Mouse (Mus musculus) midbrain, embryonic 10.5 days (tissue): ENCODE measurements around the gene Smco3. TPM values are rescaled to one million over a fixed set of nuclear protein-coding genes. Genes with fewer than 3 reads are reported as not detected.
"Not testable (repeated sequence)": the region's sequence is repeated elsewhere in the genome, so short reads cannot be mapped to it uniquely, and the experiment has no call there.

ENCODE experiments used
- DNase-seq: peaks from one replicate; pipeline ENCODE4 v3.0.0-alpha.2; 2017; ENCODE audit warnings: low spot score
- H3K27ac ChIP-seq: fragments of 300-500 bp; sonication (generic); replicated peaks from 2 replicates; pipeline ENCODE4 v1.5.1; 2016; ENCODE audit warnings: mild to moderate bottlenecking
- H3K27me3 ChIP-seq: fragments of 300-500 bp; sonication (generic); 2 replicates; pipeline ENCODE4 v1.6.1; 2016; ENCODE audit warnings: low read depth, mild to moderate bottlenecking; ENCODE audit not compliant: poor library complexity, severe bottlenecking
- H3K36me3 ChIP-seq: fragments of 300-500 bp; sonication (generic); 2 replicates; pipeline ENCODE4 v1.6.1; 2016; ENCODE audit warnings: mild to moderate bottlenecking, moderate library complexity
- H3K4me1 ChIP-seq: fragments of 300-500 bp; sonication (generic); 2 replicates; pipeline ENCODE4 v1.6.1; 2016
- H3K4me3 ChIP-seq: fragments of 300-500 bp; sonication (generic); 2 replicates; pipeline ENCODE4 v1.5.1; 2016; ENCODE audit warnings: mild to moderate bottlenecking, moderate library complexity
- H3K9me3 ChIP-seq: fragments of 300-500 bp; sonication (generic); replicated peaks from 2 replicates; pipeline ENCODE4 v1.6.1; 2016; ENCODE audit warnings: mild to moderate bottlenecking
- WGBS: fragments of 180-500 bp; shearing (Covaris S2); methylation state at CpG from one replicate; pipeline ENCODE4 v1.1.7; 2016; 5-methylcytosine and 5-hydroxymethylcytosine counted together
- polyA plus RNA-seq: library from polyadenylated mRNA; unstranded; fragments of >200 nt; fragmentation: Nextera tagmentation; extraction: Ambion mirVana; gene quantifications from 2 replicates; pipeline ENCODE4 v1.2.1, GENCODE M21; 2016

Smco3 gene
- 0.24 TPM in 1 of 2 replicates, not detected in the other for polyA plus RNA-seq

GRCm38 (mm10) chr6:136835352-136835751, at the start of gene Smco3:
TSS of gene Smco3 (minus strand) at chr6:136835452.
- 59% methylated on average over 4 of the region's 4 CpGs for WGBS
- no peak within 1 kb of the TSS for H3K4me3 ChIP-seq
- H3K36me3 ChIP-seq = no peaks in the 10 kb centered on the region

GRCm38 (mm10) chr6:136884766-136885165, 49.5 kb upstream of the Smco3 start:
- 52% methylated on average over 1 of the region's 1 CpGs for WGBS
- not testable (repeated sequence) for H3K27me3 ChIP-seq, H3K27ac ChIP-seq, H3K4me1 ChIP-seq, H3K36me3 ChIP-seq, H3K4me3 ChIP-seq, DNase-seq, H3K9me3 ChIP-seq

More at GRCm38 (mm10) chr6:136835352-136835751, at the start of gene Smco3:
- Histone ChIP-seq H3K27me3 (peaks cover 4% of the 10 kb centered on the region; the same call in 1 of the 2 replicates), H3K9me3 (no peaks in the 10 kb centered on the region), H3K4me1 (no peaks in the 10 kb centered on the region), H3K27ac (no peak within 1 kb of the TSS)
- no peak for DNase-seq

- Histone ChIP-seq H3K9me3 (no peaks in the 10 kb centered on the region), H3K4me3 (no peak overlapping the region), H3K4me1 (no peaks in the 10 kb centered on the region), H3K27ac (no peak overlapping the region), H3K27me3 (no peaks in the 10 kb centered on the region), H3K36me3 (no peaks in the 10 kb centered on the region)
- WGBS = 95% methylated on average over 6 of the region's 6 CpGs
- no peak for DNase-seq
These were observed 48.7 kb upstream of the Smco3 start for GRCm38 (mm10) chr6:136883961-136884360.

GRCm38 (mm10) chr6:136883431-136883915, 48.2 kb upstream of the Smco3 start:
- Histone ChIP-seq H3K27me3 (no peaks in the 10 kb centered on the region), H3K4me1 (no peaks in the 10 kb centered on the region), H3K36me3 (no peaks in the 10 kb centered on the region), H3K4me3 (no peak overlapping the region), H3K9me3 (no peaks in the 10 kb centered on the region), H3K27ac (no peak overlapping the region)
- 87% methylated on average over 3 of the region's 3 CpGs for WGBS
- DNase-seq = no peak

GRCm38 (mm10) chr6:136881678-136882077, 46.4 kb upstream of the Smco3 start:
- H3K36me3 ChIP-seq = no peaks in the 10 kb centered on the region
- H3K27me3 ChIP-seq = no peaks in the 10 kb centered on the region
- no peaks in the 10 kb centered on the region for H3K4me1 ChIP-seq
- DNase-seq = no peak
- no peak overlapping the region for H3K4me3 ChIP-seq
- H3K27ac ChIP-seq = no peak overlapping the region
- 83% methylated on average over 8 of the region's 8 CpGs for WGBS
- H3K9me3 ChIP-seq = no peaks in the 10 kb centered on the region

- no peaks in the 10 kb centered on the region for H3K4me1 ChIP-seq
- no peaks in the 10 kb centered on the region for H3K27me3 ChIP-seq
- 64% methylated on average over 9 of the region's 9 CpGs for WGBS
- no peak for DNase-seq
- H3K9me3 ChIP-seq = no peaks in the 10 kb centered on the region
- H3K36me3 ChIP-seq = no peaks in the 10 kb centered on the region
- H3K4me3 ChIP-seq = no peak within 1 kb of the TSS
- H3K27ac ChIP-seq = no peak within 1 kb of the TSS
These were observed 40.4 kb upstream of the Smco3 start, which contains the start of gene Mgp for GRCm38 (mm10) chr6:136875670-136876069. TSS of gene Mgp (minus strand) at chr6:136875823.

- no peaks in the 10 kb centered on the region for H3K9me3 ChIP-seq
- H3K27ac ChIP-seq = no peak overlapping the region
- WGBS = 85% methylated on average over 8 of the region's 8 CpGs
- H3K27me3 ChIP-seq = no peaks in the 10 kb centered on the region
- no peaks in the 10 kb centered on the region for H3K36me3 ChIP-seq
- no peak overlapping the region for H3K4me3 ChIP-seq
- no peaks in the 10 kb centered on the region for H3K4me1 ChIP-seq
- no peak for DNase-seq
These were observed 39.3 kb upstream of the Smco3 start for GRCm38 (mm10) chr6:136874599-136874998.

GRCm38 (mm10) chr6:136868921-136869320, 33.7 kb upstream of the Smco3 start:
- Histone ChIP-seq H3K27me3 (no peaks in the 10 kb centered on the region), H3K9me3 (no peaks in the 10 kb centered on the region), H3K36me3 (no peaks in the 10 kb centered on the region), H3K4me3 (no peak overlapping the region), H3K27ac (no peak overlapping the region), H3K4me1 (no peaks in the 10 kb centered on the region)
- no peak for DNase-seq
- WGBS = 85% methylated on average over 5 of the region's 5 CpGs

- H3K27me3 ChIP-seq = no peaks in the 10 kb centered on the region
- no peaks in the 10 kb centered on the region for H3K4me1 ChIP-seq
- no peak for DNase-seq
- H3K36me3 ChIP-seq = no peaks in the 10 kb centered on the region
- H3K9me3 ChIP-seq = no peaks in the 10 kb centered on the region
- no peak overlapping the region for H3K4me3 ChIP-seq
- WGBS = 78% methylated on average over 4 of the region's 4 CpGs
- no peak overlapping the region for H3K27ac ChIP-seq
These were observed 30.9 kb upstream of the Smco3 start for GRCm38 (mm10) chr6:136866150-136866549.

- 86% methylated on average over 5 of the region's 5 CpGs for WGBS
- Histone ChIP-seq H3K36me3 (no peaks in the 10 kb centered on the region), H3K9me3 (no peaks in the 10 kb centered on the region), H3K27me3 (no peaks in the 10 kb centered on the region), H3K27ac (no peak overlapping the region), H3K4me3 (no peak overlapping the region), H3K4me1 (no peaks in the 10 kb centered on the region)
- no peak for DNase-seq
These were observed 30.1 kb upstream of the Smco3 start for GRCm38 (mm10) chr6:136865360-136865759.

- H3K27ac ChIP-seq = no peak overlapping the region
- no peaks in the 10 kb centered on the region for H3K4me1 ChIP-seq
- WGBS = 57% methylated on average over 9 of the region's 9 CpGs
- H3K36me3 ChIP-seq = no peaks in the 10 kb centered on the region
- H3K4me3 ChIP-seq = no peak overlapping the region
- no peaks in the 10 kb centered on the region for H3K27me3 ChIP-seq
- no peaks in the 10 kb centered on the region for H3K9me3 ChIP-seq
- no peak for DNase-seq
These were observed 25.8 kb upstream of the Smco3 start for GRCm38 (mm10) chr6:136861020-136861419.

GRCm38 (mm10) chr6:136858420-136858819, 23.2 kb upstream of the Smco3 start:
- no peaks in the 10 kb centered on the region for H3K36me3 ChIP-seq
- H3K27ac ChIP-seq = no peak overlapping the region
- no peaks in the 10 kb centered on the region for H3K9me3 ChIP-seq
- H3K4me1 ChIP-seq = no peaks in the 10 kb centered on the region
- DNase-seq = no peak
- WGBS = 83% methylated on average over 8 of the region's 8 CpGs
- H3K4me3 ChIP-seq = no peak overlapping the region
- no peaks in the 10 kb centered on the region for H3K27me3 ChIP-seq

- no peaks in the 10 kb centered on the region for H3K27me3 ChIP-seq
- no peak overlapping the region for H3K4me3 ChIP-seq
- DNase-seq = no peak
- H3K4me1 ChIP-seq = peaks cover under 1% of the 10 kb centered on the region; the same call in 1 of the 2 replicates
- H3K27ac ChIP-seq = peak overlapping the region; percentile 34; the same call in 1 of the 2 replicates
- H3K9me3 ChIP-seq = no peaks in the 10 kb centered on the region
- no peaks in the 10 kb centered on the region for H3K36me3 ChIP-seq
- WGBS = 69% methylated on average over 11 of the region's 11 CpGs
These were observed 22.6 kb upstream of the Smco3 start for GRCm38 (mm10) chr6:136857873-136858260.
